Mouse (Mus musculus) lung, embryonic 14.5 days (tissue): ENCODE data around the gene Cyp4f15. TPM values are rescaled to one million over a fixed set of nuclear protein-coding genes. Genes with fewer than 3 reads are reported as not detected.
"Not testable (repeated sequence)": the region's sequence is repeated elsewhere in the genome, so short reads cannot be mapped to it uniquely, and the experiment has no call there.

ENCODE experiments used
- ATAC-seq: fragments of 200-750 bp; cut with Nextera tagmentation; 2 replicates; pipeline ENCODE4 v1.8.0; 2017; ENCODE audit warnings: mild to moderate bottlenecking, moderate TSS enrichment, moderate library complexity; ENCODE audit not compliant: insufficient read depth
- DNase-seq: peaks from one replicate; pipeline ENCODE4 v3.0.0-alpha.2; 2015
- H3K27ac ChIP-seq: fragments of 300-500 bp; sonication (generic); 2 replicates; pipeline ENCODE4 v1.5.1; 2014; ENCODE audit warnings: low read depth, mild to moderate bottlenecking, moderate library complexity
- H3K27me3 ChIP-seq: fragments of 300-500 bp; sonication (generic); 2 replicates; pipeline ENCODE4 v1.6.1; 2014; ENCODE audit warnings: low read length, control low read depth; ENCODE audit not compliant: insufficient read depth
- H3K36me3 ChIP-seq: fragments of 300-500 bp; sonication (generic); 2 replicates; pipeline ENCODE4 v1.6.1; 2014; ENCODE audit warnings: control low read depth; ENCODE audit not compliant: insufficient read depth
- H3K4me1 ChIP-seq: fragments of 300-500 bp; sonication (generic); 2 replicates; pipeline ENCODE4 v1.6.1; 2014; ENCODE audit warnings: antibody characterized with exemption, control low read depth; ENCODE audit not compliant: insufficient read depth
- H3K4me2 ChIP-seq: fragments of 300-500 bp; sonication (generic); 2 replicates; pipeline ENCODE4 v1.6.1; 2014; ENCODE audit warnings: mild to moderate bottlenecking
- H3K4me3 ChIP-seq: fragments of 300-500 bp; sonication (generic); 2 replicates; pipeline ENCODE4 v1.5.1; 2014; ENCODE audit warnings: low read depth, low read length
- H3K9ac ChIP-seq: fragments of 300-500 bp; sonication (generic); 2 replicates; pipeline ENCODE4 v1.6.1; 2014
- H3K9me3 ChIP-seq: fragments of 300-500 bp; sonication (generic); 2 replicates; pipeline ENCODE4 v1.6.1; 2016; ENCODE audit warnings: low read depth, low read length, control low read depth
- CTCF ChIP-seq: IDR thresholded peaks from 2 replicates; pipeline ENCODE4 v1.5.1; 2016; ENCODE audit warnings: antibody characterized with exemption, low read depth
- WGBS: fragments of 180-500 bp; shearing (Covaris S2); extraction: QIAGEN DNeasy Blood & Tissue Kit; methylation state at CpG from one replicate; pipeline ENCODE4 v1.1.7; 2014; 5-methylcytosine and 5-hydroxymethylcytosine counted together
- polyA plus RNA-seq: library from polyadenylated mRNA; unstranded; fragments of >200 nt; fragmentation: Nextera tagmentation; extraction: Ambion mirVana; gene quantifications from 2 replicates; pipeline ENCODE4 v1.2.1, GENCODE M21; 2014

Gene Cyp4f15
- polyA plus RNA-seq, 1 experiment from 2014 or later = not detected

- 83% methylated on average over 7 of the region's 7 CpGs for WGBS
- H3K9ac ChIP-seq = no peak overlapping the region
- TF ChIP-seq CTCF = no peak
- H3K9me3 ChIP-seq = no peaks in the 10 kb centered on the region
- H3K4me1 ChIP-seq = no peaks in the 10 kb centered on the region
- no peak overlapping the region for H3K4me3 ChIP-seq
- H3K27ac ChIP-seq = no peak overlapping the region
- no peak overlapping the region for H3K4me2 ChIP-seq
- ATAC-seq (no peak), DNase-seq (no peak)
- no peaks in the 10 kb centered on the region for H3K36me3 ChIP-seq
- H3K27me3 ChIP-seq = no peaks in the 10 kb centered on the region
These were observed 37.3 kb downstream of the Cyp4f15 start for GRCm38 (mm10) chr17:32722771-32723170.

GRCm38 (mm10) chr17:32726360-32726759 lies 40.9 kb downstream of the Cyp4f15 start:
- not testable (repeated sequence) for H3K27me3 ChIP-seq, H3K27ac ChIP-seq, H3K4me3 ChIP-seq, H3K4me2 ChIP-seq, H3K36me3 ChIP-seq, ATAC-seq, H3K9ac ChIP-seq, DNase-seq, H3K4me1 ChIP-seq, H3K9me3 ChIP-seq

- H3K9ac ChIP-seq = no peak overlapping the region
These were observed 43.6 kb downstream of the Cyp4f15 start for GRCm38 (mm10) chr17:32729029-32729428.

GRCm38 (mm10) chr17:32738406-32738805 lies 53.0 kb downstream of the Cyp4f15 start:
- Histone ChIP-seq H3K36me3 (no peaks in the 10 kb centered on the region), H3K27ac (no peak overlapping the region), H3K9ac (no peak overlapping the region), H3K4me3 (no peak overlapping the region), H3K9me3 (no peaks in the 10 kb centered on the region), H3K27me3 (no peaks in the 10 kb centered on the region), H3K4me2 (no peak overlapping the region), H3K4me1 (no peaks in the 10 kb centered on the region)
- WGBS = 83% methylated on average over 1 of the region's 1 CpGs
- TF ChIP-seq CTCF = no peak
- DNase-seq (no peak), ATAC-seq (no peak)

More at GRCm38 (mm10) chr17:32729029-32729428, 43.6 kb downstream of the Cyp4f15 start:
- ATAC-seq (no peak), DNase-seq (peak; percentile 18)
- H3K4me2 ChIP-seq = no peak overlapping the region
- WGBS = 70% methylated on average over 3 of the region's 3 CpGs
- no peak overlapping the region for H3K27ac ChIP-seq
- H3K4me1 ChIP-seq = no peaks in the 10 kb centered on the region
- no peak overlapping the region for H3K4me3 ChIP-seq
- no peaks in the 10 kb centered on the region for H3K27me3 ChIP-seq
- TF ChIP-seq CTCF = peak; percentile 28; the same call in 1 of the 2 replicates
- H3K9me3 ChIP-seq = peaks cover 4% of the 10 kb centered on the region; the same call in 1 of the 2 replicates
- no peaks in the 10 kb centered on the region for H3K36me3 ChIP-seq

- WGBS = 56% methylated on average over 1 of the region's 1 CpGs
- H3K4me3 ChIP-seq = no peak overlapping the region
- H3K4me2 ChIP-seq = no peak overlapping the region
- DNase-seq (no peak), ATAC-seq (no peak)
- H3K9me3 ChIP-seq = no peaks in the 10 kb centered on the region
- H3K36me3 ChIP-seq = no peaks in the 10 kb centered on the region
- no peaks in the 10 kb centered on the region for H3K4me1 ChIP-seq
- H3K27me3 ChIP-seq = no peaks in the 10 kb centered on the region
- no peak overlapping the region for H3K9ac ChIP-seq
- no peak overlapping the region for H3K27ac ChIP-seq
- TF ChIP-seq CTCF = no peak
These were observed 55.6 kb downstream of the Cyp4f15 start for GRCm38 (mm10) chr17:32741057-32741456.

GRCm38 (mm10) chr17:32750611-32751010 lies 65.2 kb downstream of the Cyp4f15 start:
- no peak for ATAC-seq
- no peak for DNase-seq
- Histone ChIP-seq H3K4me3 (no peak overlapping the region), H3K4me2 (no peak overlapping the region), H3K27ac (no peak overlapping the region), H3K9me3 (no peaks in the 10 kb centered on the region), H3K4me1 (no peaks in the 10 kb centered on the region), H3K27me3 (no peaks in the 10 kb centered on the region), H3K9ac (no peak overlapping the region), H3K36me3 (no peaks in the 10 kb centered on the region)
- no peak for TF ChIP-seq CTCF
- WGBS = 34% methylated on average over 5 of the region's 5 CpGs

Other genes starting within 250 kb of the Cyp4f15 start
- gene Cyp4f39, start 232.9 kb upstream of the Cyp4f15 start, polyA plus RNA-seq = 0.72 and 0.87 TPM in 2 replicates
- gene Cyp4f17, start 179.6 kb upstream of the Cyp4f15 start, polyA plus RNA-seq = 5.4 and 5.9 TPM in 2 replicates
- gene Cyp4f16, start 149.1 kb upstream of the Cyp4f15 start, polyA plus RNA-seq = 14.1 and 15.7 TPM in 2 replicates
- gene Cyp4f37, start 64.3 kb upstream of the Cyp4f15 start, polyA plus RNA-seq = not detected in 2 replicates
- not detected in 2 replicates for gene Cyp4f40, start 26.7 kb upstream of the Cyp4f15 start, polyA plus RNA-seq
- gene Zfp871, start 102.7 kb downstream of the Cyp4f15 start, polyA plus RNA-seq = 58.3 and 58.6 TPM in 2 replicates
- 2.5 and 3.0 TPM in 2 replicates for gene Zfp811, start 124.3 kb downstream of the Cyp4f15 start, polyA plus RNA-seq
- 16.1 and 19.0 TPM in 2 replicates for gene Zfp799, start 144.6 kb downstream of the Cyp4f15 start, polyA plus RNA-seq
- gene Zfp870, start 206.0 kb downstream of the Cyp4f15 start, polyA plus RNA-seq = 7.9 and 8.8 TPM in 2 replicates
- not detected in 2 replicates for gene Cyp4f14, start 231.7 kb downstream of the Cyp4f15 start, polyA plus RNA-seq